Mouse (Mus musculus): ENCODE measurements around the gene Myo19. TPM values are rescaled to one million over a fixed set of nuclear protein-coding genes. Genes with fewer than 3 reads are reported as not detected.

Gene Myo19
- polyA plus RNA-seq, 1 experiment from 2014 or later, result 5.7 TPM

- no peak for DNase-seq (ENCODE audit: low spot score)
- 61% methylated on average over 7 of the region's 7 CpGs for WGBS
- H3K4me2 ChIP-seq (replicated peaks; ENCODE audit: low read depth), result no peak overlapping the region
- H3K4me3 ChIP-seq (ENCODE audit: low read depth, low read length), result no peak overlapping the region
- no peaks in the 10 kb centered on the region for H3K27me3 ChIP-seq (ENCODE audit: control insufficient read depth, insufficient read depth, low read length)
- ATAC-seq (ENCODE audit: low FRiP score, low TSS enrichment), result no peak
- H3K36me3 ChIP-seq (ENCODE audit: control insufficient read depth, insufficient read depth, low read length), result no peaks in the 10 kb centered on the region
- no peaks in the 10 kb centered on the region for H3K4me1 ChIP-seq (replicated peaks; ENCODE audit: control insufficient read depth, insufficient read depth)
- no peak overlapping the region for H3K9ac ChIP-seq (ENCODE audit: low read length)
- TF ChIP-seq CTCF (IDR thresholded peaks at IDR 0.05; ENCODE audit: low read depth), result no peak
- no peak for TF ChIP-seq EP300 (optimal IDR thresholded peaks at IDR 0.05)
- no peak overlapping the region for H3K27ac ChIP-seq (replicated peaks)
- H3K9me3 ChIP-seq (ENCODE audit: control insufficient read depth, low read length), result no peaks in the 10 kb centered on the region
Measured at GRCm38 (mm10) chr11:84919951-84920350, 40.0 kb downstream of the Myo19 start.

- no peak for DNase-seq (ENCODE audit: low spot score)
Measured at GRCm38 (mm10) chr11:84920981-84921380, 41.0 kb downstream of the Myo19 start.

GRCm38 (mm10) chr11:84932261-84932660, 52.3 kb downstream of the Myo19 start:
- 15% methylated on average over 6 of the region's 6 CpGs for WGBS
- no peak for DNase-seq (ENCODE audit: low spot score)
- ATAC-seq (ENCODE audit: low FRiP score, low TSS enrichment), result no peak

More at GRCm38 (mm10) chr11:84920981-84921380, 41.0 kb downstream of the Myo19 start:
- Histone ChIP-seq H3K36me3 (ENCODE audit: control insufficient read depth, insufficient read depth, low read length) (no peaks in the 10 kb centered on the region), H3K4me3 (ENCODE audit: low read depth, low read length) (no peak overlapping the region), H3K27me3 (ENCODE audit: control insufficient read depth, insufficient read depth, low read length) (no peaks in the 10 kb centered on the region), H3K4me2 (replicated peaks; ENCODE audit: low read depth) (no peak overlapping the region), H3K9me3 (ENCODE audit: control insufficient read depth, low read length) (no peaks in the 10 kb centered on the region), H3K4me1 (replicated peaks; ENCODE audit: control insufficient read depth, insufficient read depth) (no peaks in the 10 kb centered on the region), H3K27ac (replicated peaks) (no peak overlapping the region), H3K9ac (ENCODE audit: low read length) (no peak overlapping the region)
- no peak for TF ChIP-seq CTCF (IDR thresholded peaks at IDR 0.05; ENCODE audit: low read depth)
- TF ChIP-seq EP300 (optimal IDR thresholded peaks at IDR 0.05), result no peak
- 85% methylated on average over 8 of the region's 8 CpGs for WGBS
- no peak for ATAC-seq (ENCODE audit: low FRiP score, low TSS enrichment)

GRCm38 (mm10) chr11:84939508-84940053, 59.6 kb downstream of the Myo19 start:
- DNase-seq (ENCODE audit: low spot score), result no peak
- Histone ChIP-seq H3K4me1 (replicated peaks; ENCODE audit: control insufficient read depth, insufficient read depth) (no peaks in the 10 kb centered on the region), H3K27me3 (ENCODE audit: control insufficient read depth, insufficient read depth, low read length) (no peaks in the 10 kb centered on the region), H3K4me3 (ENCODE audit: low read depth, low read length) (no peak overlapping the region), H3K4me2 (replicated peaks; ENCODE audit: low read depth) (no peak overlapping the region), H3K36me3 (ENCODE audit: control insufficient read depth, insufficient read depth, low read length) (no peaks in the 10 kb centered on the region), H3K27ac (replicated peaks) (no peak overlapping the region), H3K9me3 (ENCODE audit: control insufficient read depth, low read length) (no peaks in the 10 kb centered on the region), H3K9ac (ENCODE audit: low read length) (no peak overlapping the region)
- ATAC-seq (ENCODE audit: low FRiP score, low TSS enrichment), result no peak
- TF ChIP-seq CTCF (IDR thresholded peaks at IDR 0.05; ENCODE audit: low read depth), result no peak
- no peak for TF ChIP-seq EP300 (optimal IDR thresholded peaks at IDR 0.05)
- WGBS, result 56% methylated on average over 8 of the region's 8 CpGs

More at GRCm38 (mm10) chr11:84932261-84932660, 52.3 kb downstream of the Myo19 start:
- no peak overlapping the region for H3K27ac ChIP-seq (replicated peaks)
- no peaks in the 10 kb centered on the region for H3K9me3 ChIP-seq (ENCODE audit: control insufficient read depth, low read length)
- H3K27me3 ChIP-seq (ENCODE audit: control insufficient read depth, insufficient read depth, low read length), result no peaks in the 10 kb centered on the region
- no peak overlapping the region for H3K4me2 ChIP-seq (replicated peaks; ENCODE audit: low read depth)
- TF ChIP-seq EP300 (optimal IDR thresholded peaks at IDR 0.05), result no peak
- no peak for TF ChIP-seq CTCF (IDR thresholded peaks at IDR 0.05; ENCODE audit: low read depth)
- H3K4me1 ChIP-seq (replicated peaks; ENCODE audit: control insufficient read depth, insufficient read depth), result no peaks in the 10 kb centered on the region
- H3K9ac ChIP-seq (ENCODE audit: low read length), result no peak overlapping the region
- no peak overlapping the region for H3K4me3 ChIP-seq (ENCODE audit: low read depth, low read length)
- H3K36me3 ChIP-seq (ENCODE audit: control insufficient read depth, insufficient read depth, low read length), result no peaks in the 10 kb centered on the region

GRCm38 (mm10) chr11:84940140-84940539, 60.2 kb downstream of the Myo19 start:
- Histone ChIP-seq H3K27me3 (ENCODE audit: control insufficient read depth, insufficient read depth, low read length) (no peaks in the 10 kb centered on the region), H3K4me1 (replicated peaks; ENCODE audit: control insufficient read depth, insufficient read depth) (no peaks in the 10 kb centered on the region), H3K4me3 (ENCODE audit: low read depth, low read length) (no peak overlapping the region), H3K9me3 (ENCODE audit: control insufficient read depth, low read length) (no peaks in the 10 kb centered on the region), H3K4me2 (replicated peaks; ENCODE audit: low read depth) (no peak overlapping the region), H3K9ac (ENCODE audit: low read length) (no peak overlapping the region), H3K27ac (replicated peaks) (no peak overlapping the region), H3K36me3 (ENCODE audit: control insufficient read depth, insufficient read depth, low read length) (no peaks in the 10 kb centered on the region)
- TF ChIP-seq CTCF (IDR thresholded peaks at IDR 0.05; ENCODE audit: low read depth) (no peak), EP300 (optimal IDR thresholded peaks at IDR 0.05) (no peak)
- DNase-seq (ENCODE audit: low spot score), result no peak
- ATAC-seq (ENCODE audit: low FRiP score, low TSS enrichment), result no peak
- 58% methylated on average over 10 of the region's 10 CpGs for WGBS

- no peak overlapping the region for H3K9ac ChIP-seq (ENCODE audit: low read length)
- H3K27ac ChIP-seq (replicated peaks), result no peak overlapping the region
- no peaks in the 10 kb centered on the region for H3K9me3 ChIP-seq (ENCODE audit: control insufficient read depth, low read length)
- peak; percentile 85 for DNase-seq (ENCODE audit: low spot score)
- no peaks in the 10 kb centered on the region for H3K36me3 ChIP-seq (ENCODE audit: control insufficient read depth, insufficient read depth, low read length)
- TF ChIP-seq EP300 (optimal IDR thresholded peaks at IDR 0.05) (no peak), CTCF (IDR thresholded peaks at IDR 0.05; ENCODE audit: low read depth) (peak; percentile 48)
- WGBS, result 0% methylated on average over 15 of the region's 15 CpGs
- H3K4me1 ChIP-seq (replicated peaks; ENCODE audit: control insufficient read depth, insufficient read depth), result no peaks in the 10 kb centered on the region
- no peak for ATAC-seq (ENCODE audit: low FRiP score, low TSS enrichment)
- no peak overlapping the region for H3K4me3 ChIP-seq (ENCODE audit: low read depth, low read length)
- no peak overlapping the region for H3K4me2 ChIP-seq (replicated peaks; ENCODE audit: low read depth)
- no peaks in the 10 kb centered on the region for H3K27me3 ChIP-seq (ENCODE audit: control insufficient read depth, insufficient read depth, low read length)
Measured at GRCm38 (mm10) chr11:84943948-84944347, 64.0 kb downstream of the Myo19 start.
